Mouse (Mus musculus): Measurements from ENCODE around the gene Tctn1.

GRCm38 (mm10) chr5:122306536-122306935, 42.3 kb upstream of the Tctn1 start:
- TF ChIP-seq CTCF (IDR thresholded peaks at IDR 0.05; ENCODE audit: low read depth, low read length) (no peak), POLR2A (IDR thresholded peaks at IDR 0.05; ENCODE audit: extremely low read depth, insufficient read depth, low read length) (no peak)

Measured in liver, adult 2 months (tissue).